Mouse (Mus musculus) G1E (cell line): ENCODE measurements around the gene Kcnc3.

Experiments used
- CTCF ChIP-seq: IDR thresholded peaks from 2 replicates; pipeline ENCODE4 v1.5.1; 2012; ENCODE audit warnings: low read depth, low read length, inconsistent platforms, mixed read lengths
- GATA1 ChIP-seq: IDR thresholded peaks from 2 replicates; pipeline ENCODE4 v1.6.1; 2012; ENCODE audit warnings: borderline replicate concordance, low read length, inconsistent platforms, mixed read lengths
- GATA2 ChIP-seq: IDR thresholded peaks from 2 replicates; pipeline ENCODE4 v1.6.1; 2012; ENCODE audit warnings: low read depth, low read length, inconsistent platforms, borderline replicate concordance
- TAL1 ChIP-seq: conservative IDR thresholded peaks from 2 replicates; pipeline ENCODE4 v1.6.1; 2012; ENCODE audit warnings: low read depth, low read length, inconsistent platforms, mixed read lengths

DNA sequence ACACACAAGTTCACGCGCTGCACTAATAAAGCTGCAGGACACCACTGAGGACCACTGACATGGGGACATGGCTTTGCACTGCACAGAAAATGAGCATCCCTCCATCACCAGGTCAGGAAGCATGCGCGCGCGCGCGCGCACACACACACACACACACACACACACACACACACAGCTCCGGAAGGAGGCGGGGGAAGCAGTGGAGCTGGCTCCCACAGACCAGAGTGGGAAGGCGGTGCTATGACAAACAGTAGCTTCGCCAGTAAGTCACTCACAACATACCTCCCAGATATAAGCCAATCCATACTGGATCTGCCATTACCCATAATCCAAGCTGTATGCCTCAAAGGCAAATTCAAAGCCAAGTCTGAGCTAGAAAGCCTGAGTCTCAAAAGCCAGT, 43.4 kb upstream of the Kcnc3 start:
- TF ChIP-seq GATA1 (no peak), TAL1 (no peak), CTCF (no peak), GATA2 (no peak)
